Mouse (Mus musculus): ENCODE results near the gene Zrsr1.

Gene Zrsr1

GRCm38 (mm10) chr11:23008824-23009200 lies 37.0 kb downstream of the Zrsr1 start:
- no peak for DNase-seq (ENCODE audit: low read depth)

- no peak for DNase-seq (ENCODE audit: low read depth)
These were observed 41.3 kb downstream of the Zrsr1 start for GRCm38 (mm10) chr11:23013096-23013495.

- DNase-seq (ENCODE audit: low read depth), result no peak
These were observed 41.9 kb downstream of the Zrsr1 start for GRCm38 (mm10) chr11:23013580-23014294.

GRCm38 (mm10) chr11:23014996-23015395 lies 43.2 kb downstream of the Zrsr1 start:
- DNase-seq (ENCODE audit: low read depth), result no peak

GRCm38 (mm10) chr11:23017943-23018342 lies 46.1 kb downstream of the Zrsr1 start:
- no peak for DNase-seq (ENCODE audit: low read depth)

- no peak for DNase-seq (ENCODE audit: low read depth)
These were observed 48.4 kb downstream of the Zrsr1 start for GRCm38 (mm10) chr11:23020116-23020770.

GRCm38 (mm10) chr11:23020841-23021240 lies 49.0 kb downstream of the Zrsr1 start:
- no peak for DNase-seq (ENCODE audit: low read depth)

- DNase-seq (ENCODE audit: low read depth), result no peak
These were observed 51.4 kb downstream of the Zrsr1 start for GRCm38 (mm10) chr11:23023155-23023554.

GRCm38 (mm10) chr11:23024169-23024568 lies 52.4 kb downstream of the Zrsr1 start:
- no peak for DNase-seq (ENCODE audit: low read depth)

All from fibroblast of lung, adult 2 months (primary cell).